In genomic region chr2:76504989-76505388, GRCm38 (mm10) we compare ENCODE assay signal across 24 mouse cellular contexts.
DNase-seq lines count a peak whose midpoint lies in the region; ATAC-seq and TF ChIP-seq lines count a peak whose summit lies in the region.
"Had no signal": no experiment of that assay in that cellular context is flagged by ENCODE, and none has a peak within 500 bp of the region (broad histone marks: within the 10 kb centered on the region; RNA-seq: fewer than 3 reads in every experiment).

No protein-coding gene starts in this region.

- ATAC-seq in kidney, embryonic 16.5 days (ENCODE audit: low FRiP score, low TSS enrichment), result no peak
- ATAC-seq in forebrain, embryonic 11.5 days (replicated peaks; ENCODE audit: low FRiP score), result no peak
- ATAC-seq: activated CD4-positive, CD25-positive, alpha-beta regulatory T cell, adult 4 months; CD4-positive, CD25-positive, alpha-beta regulatory T cell, adult 4 months; forebrain, embryonic 13.5 days; forebrain, embryonic 15.5 days had no signal

- no peak for TF ChIP-seq CTCF in kidney, adult 2 months (conservative IDR thresholded peaks at IDR 0.05; ENCODE audit: insufficient read depth, insufficient read length, low read depth, low read length)
- TF ChIP-seq CTCF in layer of hippocampus, adult 2 months (conservative IDR thresholded peaks at IDR 0.05), result no peak
- no peak for TF ChIP-seq CTCF in embryonic fibroblast, embryonic 13.5 days (IDR thresholded peaks at IDR 0.05; ENCODE audit: borderline replicate concordance, insufficient read depth, low read length)

- H3K4me2 ChIP-seq in kidney, embryonic 16.5 days (replicated peaks; ENCODE audit: low read depth, low read length), result no peak overlapping the region
- H3K4me2 ChIP-seq in forebrain, embryonic 11.5 days (ENCODE audit: low read depth, low read length, severe bottlenecking), result no peak overlapping the region
- H3K4me2 ChIP-seq: embryonic facial prominence, embryonic 12.5 days; forebrain, embryonic 13.5 days; forebrain, embryonic 15.5 days had no signal

- peak overlapping the region; percentile 63 for H3K27ac ChIP-seq in kidney, adult 2 months (ENCODE audit: insufficient read depth, low read depth, low read length)
- peak overlapping the region; percentile 64 for H3K27ac ChIP-seq in kidney, embryonic 16.5 days (ENCODE audit: low read length)
- H3K27ac ChIP-seq in layer of hippocampus, adult 2 months, result 0 out of 2 replicates have a peak overlapping the region, but pooled peaks have one; percentile 43
- H3K27ac ChIP-seq in embryonic fibroblast, embryonic 13.5 days (ENCODE audit: insufficient read depth, low read length), result peak overlapping the region; percentile 67; the same call in 1 of the 2 replicates
- no peak overlapping the region for H3K27ac ChIP-seq in forebrain, embryonic 11.5 days (ENCODE audit: low read depth, low read length)
- H3K27ac ChIP-seq: embryonic facial prominence, embryonic 10.5 days; embryonic facial prominence, embryonic 12.5 days; forebrain, embryonic 10.5 days; forebrain, embryonic 13.5 days; forebrain, embryonic 15.5 days had no signal

- no peak for DNase-seq in kidney, adult 2 months
- DNase-seq in kidney, postnatal 10 days, result no peak
- no peak for DNase-seq in kidney, postnatal 36 days
- no peak for DNase-seq in layer of hippocampus, adult 2 months (ENCODE audit: low spot score in 2 of 2)
- DNase-seq in layer of hippocampus, adult 9-11 months, result no peak
- DNase-seq in forebrain, embryonic 11.5 days (ENCODE audit: low spot score), result no peak
- DNase-seq: B cell, adult 2 months; cerebellum, adult 11-12 months; cerebellum, adult 9-10 months; cerebellum, postnatal 10 days; cerebellum, postnatal 25 days had no signal

- peaks cover 4% of the 10 kb centered on the region; the same call in 1 of the 2 replicates for H3K9me3 ChIP-seq in kidney, embryonic 16.5 days (ENCODE audit: low read length)
- no peaks in the 10 kb centered on the region; the same call in 1 of the 2 replicates for H3K9me3 ChIP-seq in forebrain, embryonic 11.5 days (ENCODE audit: control insufficient read depth, low read length)
- H3K9me3 ChIP-seq: embryonic facial prominence, embryonic 12.5 days; forebrain, embryonic 13.5 days; forebrain, embryonic 15.5 days; G1E had no signal

- no peak for TF ChIP-seq POLR2A in kidney, adult 2 months (IDR thresholded peaks at IDR 0.05; ENCODE audit: low read depth, low read length)
- no peak for TF ChIP-seq POLR2A in embryonic fibroblast, embryonic 13.5 days (IDR thresholded peaks at IDR 0.05; ENCODE audit: low read depth, low read length)

- no peak overlapping the region for H3K4me3 ChIP-seq in kidney, adult 2 months (ENCODE audit: insufficient read depth, low read depth, low read length)
- H3K4me3 ChIP-seq in kidney, embryonic 16.5 days (ENCODE audit: low read length), result no peak overlapping the region
- H3K4me3 ChIP-seq in layer of hippocampus, adult 2 months, result no peak overlapping the region
- H3K4me3 ChIP-seq in embryonic fibroblast, embryonic 13.5 days (ENCODE audit: insufficient read depth, low read length), result no peak overlapping the region
- no peak overlapping the region for H3K4me3 ChIP-seq in forebrain, embryonic 11.5 days (ENCODE audit: low read depth, low read length)
- H3K4me3 ChIP-seq: embryonic facial prominence, embryonic 10.5 days; embryonic facial prominence, embryonic 12.5 days; erythroblast, embryonic 14.5 days; forebrain, embryonic 10.5 days; forebrain, embryonic 13.5 days; forebrain, embryonic 15.5 days had no signal

- no peak overlapping the region for H3K9ac ChIP-seq in kidney, embryonic 16.5 days (replicated peaks; ENCODE audit: low read length)
- no peak overlapping the region for H3K9ac ChIP-seq in forebrain, embryonic 11.5 days (ENCODE audit: low read length)
- H3K9ac ChIP-seq: embryonic facial prominence, embryonic 12.5 days; forebrain, embryonic 13.5 days; forebrain, embryonic 15.5 days had no signal

- H3K36me3 ChIP-seq in kidney, adult 2 months (ENCODE audit: control insufficient read depth, insufficient read depth, low read length), result no peaks in the 10 kb centered on the region; the same call in 1 of the 2 replicates
- H3K36me3 ChIP-seq in kidney, embryonic 16.5 days (ENCODE audit: insufficient read depth, low read length), result no peaks in the 10 kb centered on the region
- H3K36me3 ChIP-seq in forebrain, embryonic 11.5 days (ENCODE audit: control insufficient read depth, insufficient read depth, low read length), result no peaks in the 10 kb centered on the region
- H3K36me3 ChIP-seq: embryonic facial prominence, embryonic 10.5 days; embryonic facial prominence, embryonic 12.5 days; forebrain, embryonic 10.5 days; forebrain, embryonic 15.5 days; G1E had no signal

- no peaks in the 10 kb centered on the region for H3K27me3 ChIP-seq in kidney, adult 2 months (replicated peaks; ENCODE audit: control insufficient read depth, insufficient read depth, low read length)
- H3K27me3 ChIP-seq in kidney, embryonic 16.5 days (ENCODE audit: insufficient read depth, low read length), result no peaks in the 10 kb centered on the region
- no peaks in the 10 kb centered on the region for H3K27me3 ChIP-seq in forebrain, embryonic 11.5 days (ENCODE audit: control insufficient read depth, insufficient read depth, low read length)
- H3K27me3 ChIP-seq: CH12.LX; embryonic facial prominence, embryonic 12.5 days; forebrain, embryonic 13.5 days; forebrain, embryonic 15.5 days; Patski had no signal

- H3K4me1 ChIP-seq in kidney, adult 2 months (ENCODE audit: control insufficient read depth, insufficient read depth, low read length), result peaks cover 3% of the 10 kb centered on the region; the same call in 1 of the 2 replicates
- H3K4me1 ChIP-seq in kidney, embryonic 16.5 days (ENCODE audit: insufficient read depth, low read length), result peaks cover 11% of the 10 kb centered on the region
- peaks cover 6% of the 10 kb centered on the region for H3K4me1 ChIP-seq in embryonic fibroblast, embryonic 13.5 days (ENCODE audit: control insufficient read depth, insufficient read depth, low read length)
- no peaks in the 10 kb centered on the region for H3K4me1 ChIP-seq in forebrain, embryonic 11.5 days (replicated peaks; ENCODE audit: control insufficient read depth, insufficient read depth, low read length)
- H3K4me1 ChIP-seq: embryonic facial prominence, embryonic 12.5 days; forebrain, embryonic 13.5 days; forebrain, embryonic 15.5 days had no signal

- 81% methylated on average over 2 of the region's 2 CpGs for WGBS in kidney, adult 2 months
- 93% methylated on average over 2 of the region's 2 CpGs for WGBS in kidney, embryonic 16.5 days
- WGBS in forebrain, embryonic 11.5 days, result 93% methylated on average over 2 of the region's 2 CpGs
